Mouse (Mus musculus) yolk sac, embryonic 10.5 days (tissue): ENCODE results near the gene Supt16.

Experiments used
- DNase-seq: peaks from one replicate; pipeline ENCODE4 v3.0.0-alpha.2; 2017; ENCODE audit warnings: low spot score

Supt16 gene

DNA sequence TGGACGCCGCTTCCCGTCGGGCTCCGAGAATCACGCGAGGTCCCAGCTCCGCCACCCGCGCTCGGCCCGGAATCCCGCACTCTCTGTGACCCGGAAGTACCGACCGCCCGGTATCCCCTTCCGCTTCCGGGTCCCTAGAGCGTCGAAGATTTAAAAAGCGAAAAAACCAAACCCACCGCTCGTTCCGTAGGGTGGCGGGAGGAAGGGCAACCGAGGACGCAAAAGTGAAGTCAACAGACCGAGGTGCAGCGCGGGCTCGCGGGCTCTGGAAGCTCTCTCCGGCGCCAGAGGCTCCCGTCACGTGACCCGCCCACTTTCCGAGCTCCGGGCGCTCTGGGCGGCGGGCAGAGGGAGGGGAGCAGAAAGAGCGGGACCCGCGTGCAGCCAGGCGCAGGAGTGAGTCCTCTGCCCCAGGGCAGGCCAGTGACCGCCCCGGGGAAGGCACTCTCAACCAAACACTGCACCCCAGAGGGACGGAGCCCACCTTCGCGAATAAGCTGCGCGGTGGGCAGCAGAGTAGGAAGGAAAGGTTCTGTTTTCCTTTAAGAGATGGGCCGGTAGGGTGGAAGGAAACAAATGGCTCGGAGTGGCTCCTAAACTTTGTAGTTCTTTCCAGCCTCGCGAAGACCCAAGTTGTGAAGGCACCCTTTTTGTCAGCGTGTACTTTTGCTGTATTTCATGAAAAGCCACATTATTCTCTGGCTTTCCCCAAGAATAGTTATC lies at the start of gene Supt16:
Supt16 (minus strand) TSS at position 261 of the 723 bp plus-strand sequence.
- DNase-seq = peak; percentile 90

DNA sequence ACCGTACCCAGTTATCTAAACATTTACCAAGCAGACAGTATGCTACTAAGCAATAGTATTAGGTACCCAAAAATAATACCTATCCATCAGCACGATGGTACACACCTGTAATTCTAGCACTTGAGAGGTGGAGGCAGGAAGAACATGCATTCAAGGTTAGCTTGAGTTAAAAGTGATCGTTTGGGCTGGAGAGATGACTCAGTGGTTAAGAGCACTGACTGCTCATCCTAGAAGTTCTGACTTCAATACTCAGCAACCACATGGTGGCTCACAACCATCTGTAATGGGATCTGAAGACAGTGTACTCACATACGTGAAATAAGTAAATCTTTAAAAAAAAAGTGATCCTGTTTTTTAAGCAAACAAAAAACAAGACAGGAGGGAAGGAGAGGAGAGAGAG lies 48.9 kb upstream of the Supt16 start:
- DNase-seq = no peak

DNA sequence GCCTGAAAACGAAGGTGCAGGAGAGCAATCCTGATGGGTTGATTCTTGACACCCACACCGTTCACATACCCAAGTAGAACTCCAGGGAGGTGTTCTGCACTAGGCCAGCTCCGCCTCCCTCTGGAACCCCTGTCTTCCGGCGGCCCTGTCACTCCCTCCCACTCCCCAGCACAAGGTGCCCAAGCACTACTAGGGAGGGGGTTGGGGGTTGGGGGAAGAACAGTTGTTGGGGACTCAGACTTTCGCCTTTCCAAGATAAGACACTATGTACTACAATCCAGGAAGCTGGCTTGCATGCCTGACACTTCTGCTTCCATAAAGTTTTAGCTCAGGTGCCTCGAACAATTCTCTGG lies 47.5 kb upstream of the Supt16 start:
- no peak for DNase-seq

DNA sequence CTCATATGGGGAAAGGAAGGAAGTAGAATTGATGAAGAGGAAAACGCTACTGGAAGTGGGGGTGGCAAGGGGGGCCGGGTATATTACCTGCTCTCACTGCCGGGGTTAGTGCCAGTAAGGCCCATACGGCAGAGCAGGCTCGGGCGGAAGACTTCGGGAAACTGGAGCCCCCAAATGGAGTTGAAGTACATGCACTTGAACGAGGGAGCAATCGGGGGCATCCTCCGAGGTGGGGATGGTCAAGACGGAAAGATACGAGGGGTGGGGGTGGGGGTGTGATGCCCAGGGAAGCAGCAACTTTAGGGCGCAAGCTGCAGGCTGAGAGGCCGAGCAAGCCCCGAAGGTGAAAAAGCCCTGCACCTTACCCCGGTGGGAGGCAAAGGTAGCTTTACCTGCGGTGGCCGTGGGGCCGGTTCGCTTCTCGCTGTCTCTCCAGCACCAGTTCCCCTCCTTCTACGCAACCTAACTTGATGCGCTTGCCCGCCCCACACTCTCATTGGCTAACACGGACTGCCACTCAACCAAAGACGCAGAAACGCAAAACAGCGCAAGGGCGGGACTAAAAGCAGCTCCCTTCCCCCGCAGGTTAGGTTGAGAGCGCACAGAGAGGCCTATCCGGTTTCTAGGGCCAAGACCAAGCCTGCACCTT lies 46.9 kb upstream of the Supt16 start:
- peak; percentile 99 for DNase-seq

DNA sequence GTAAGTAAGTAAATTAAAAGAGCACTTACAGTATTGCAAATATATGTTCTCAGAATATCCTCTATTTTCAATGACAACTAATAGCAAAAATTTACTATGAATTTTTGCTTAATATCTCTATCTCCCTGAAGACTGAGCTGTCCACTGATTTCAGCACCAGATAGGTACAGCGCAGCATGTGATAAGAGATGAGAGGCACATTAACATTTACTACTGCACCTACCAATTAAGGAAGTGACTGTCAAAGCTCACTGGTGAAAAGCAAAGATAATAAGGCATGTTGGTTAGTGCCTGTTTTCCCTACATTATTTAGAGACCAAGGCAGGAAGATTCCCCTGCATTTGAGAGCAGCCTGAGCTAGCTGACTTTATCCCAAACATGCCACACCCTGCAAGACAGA lies 39.0 kb upstream of the Supt16 start:
- DNase-seq = no peak

DNA sequence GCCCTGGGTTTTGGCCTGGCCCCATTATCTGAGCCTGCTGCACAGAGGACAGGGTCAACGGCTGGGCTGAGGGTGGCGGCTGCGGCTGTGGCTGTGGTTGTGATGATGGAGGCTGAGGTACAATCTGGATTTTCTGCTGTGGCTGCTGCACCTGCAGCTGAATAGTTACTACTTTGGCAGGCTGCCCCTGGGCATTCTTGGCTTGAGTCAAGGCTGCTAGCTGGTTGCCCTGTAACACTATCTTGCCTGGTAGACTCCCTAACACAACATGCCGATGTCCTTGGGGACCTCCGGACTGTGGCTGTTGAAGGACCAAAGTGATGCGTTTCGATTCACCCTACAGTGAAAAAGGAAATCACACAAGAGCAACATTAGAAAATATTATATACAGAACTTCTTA lies 37.9 kb upstream of the Supt16 start:
- no peak for DNase-seq

DNA sequence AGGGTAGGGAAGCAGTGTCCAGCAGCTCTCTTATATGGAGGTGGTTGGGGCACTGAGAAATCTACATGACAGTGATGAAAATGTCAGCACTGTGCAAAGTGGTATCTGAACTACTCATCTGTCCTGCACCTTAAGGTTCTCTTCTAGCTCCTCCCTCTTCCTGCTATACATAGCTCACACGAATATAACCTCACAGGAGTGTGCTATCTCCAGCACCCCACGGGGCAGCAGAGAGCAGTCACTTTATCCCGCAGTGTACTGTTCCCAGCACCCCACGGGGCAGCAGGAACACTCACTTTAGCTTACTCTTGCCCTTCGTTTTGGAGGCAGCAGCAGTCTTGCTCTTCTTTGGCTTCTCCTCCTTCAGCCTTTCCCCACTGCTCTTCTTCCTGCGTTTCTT lies 35.0 kb upstream of the Supt16 start:
- no peak for DNase-seq

DNA sequence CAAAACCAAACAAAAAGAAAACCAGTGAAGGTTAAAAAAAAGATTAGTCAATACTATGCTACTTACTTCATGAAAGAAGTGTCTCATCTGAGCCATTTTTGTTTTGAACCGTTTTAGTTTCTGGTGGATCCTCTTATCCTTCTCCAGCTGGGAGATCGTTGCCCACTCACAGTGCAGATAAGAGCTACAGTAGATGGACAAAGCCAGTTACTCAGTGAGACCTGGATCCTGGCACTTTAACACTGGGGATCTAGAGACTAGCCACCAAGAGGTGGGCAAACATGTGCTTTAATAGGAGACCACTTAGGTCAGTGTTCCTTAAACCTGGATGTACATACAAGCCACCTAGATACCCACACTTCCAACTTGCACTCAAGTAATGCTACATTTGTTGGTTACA lies 28.8 kb upstream of the Supt16 start:
- DNase-seq = no peak

DNA sequence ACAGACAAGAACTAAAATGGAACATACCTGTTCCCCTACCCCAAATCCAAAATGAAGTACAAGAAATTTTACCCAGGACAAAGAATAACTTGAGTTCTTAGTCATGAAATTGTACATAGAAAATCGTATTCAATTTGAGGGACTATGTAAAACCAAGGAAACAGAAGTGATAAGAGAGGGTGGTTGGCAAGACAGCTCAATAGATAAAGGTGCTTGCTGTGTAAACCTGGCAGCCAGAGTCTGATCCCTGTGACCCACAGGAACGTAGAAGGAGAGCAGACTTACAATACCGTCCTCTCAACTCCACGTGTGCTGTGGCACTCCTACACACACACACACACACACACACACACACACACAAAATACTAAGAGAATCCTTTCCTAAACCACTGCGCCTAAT lies 20.0 kb upstream of the Supt16 start:
- DNase-seq = no peak

DNA sequence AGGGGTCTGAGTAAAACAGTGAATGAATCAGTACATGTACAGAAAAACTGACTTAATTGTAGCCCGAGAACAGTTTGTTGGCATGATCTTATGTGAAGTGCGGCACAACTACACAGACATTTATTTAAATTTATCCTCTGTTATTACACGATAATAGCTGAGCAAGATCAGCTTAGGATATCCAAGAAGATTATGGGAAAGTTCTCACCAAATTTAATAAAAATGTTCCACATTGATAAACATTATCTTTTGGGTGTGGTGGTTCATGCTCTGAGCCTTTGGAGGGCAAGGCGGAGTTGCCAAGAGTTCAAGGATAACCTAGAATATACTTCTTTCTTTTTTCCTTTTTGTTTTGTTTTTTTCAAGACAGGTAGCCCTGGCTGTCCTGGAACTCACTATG lies 2.2 kb upstream of the Supt16 start:
- DNase-seq = no peak

DNA sequence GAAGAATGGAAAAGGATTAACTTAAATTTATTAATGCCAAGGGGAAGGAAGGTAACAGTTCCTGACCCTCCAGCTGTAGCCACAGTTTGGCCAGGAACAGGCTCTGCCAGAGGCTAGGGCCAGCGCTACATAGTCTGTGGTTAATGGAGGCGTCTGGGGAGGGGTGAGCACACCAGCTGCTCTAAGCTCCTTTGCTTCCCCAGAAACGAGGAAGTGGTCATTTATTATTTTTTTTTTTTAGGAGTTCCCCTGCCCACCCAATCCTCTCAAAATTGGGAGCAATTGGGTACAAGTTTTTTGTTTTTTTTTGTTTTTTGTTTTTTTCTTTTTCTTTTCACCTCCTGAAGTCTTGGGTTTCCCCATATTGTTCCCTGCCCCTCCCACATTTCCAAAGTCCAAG lies 925 bp upstream of the Supt16 start:
- DNase-seq = no peak

DNA sequence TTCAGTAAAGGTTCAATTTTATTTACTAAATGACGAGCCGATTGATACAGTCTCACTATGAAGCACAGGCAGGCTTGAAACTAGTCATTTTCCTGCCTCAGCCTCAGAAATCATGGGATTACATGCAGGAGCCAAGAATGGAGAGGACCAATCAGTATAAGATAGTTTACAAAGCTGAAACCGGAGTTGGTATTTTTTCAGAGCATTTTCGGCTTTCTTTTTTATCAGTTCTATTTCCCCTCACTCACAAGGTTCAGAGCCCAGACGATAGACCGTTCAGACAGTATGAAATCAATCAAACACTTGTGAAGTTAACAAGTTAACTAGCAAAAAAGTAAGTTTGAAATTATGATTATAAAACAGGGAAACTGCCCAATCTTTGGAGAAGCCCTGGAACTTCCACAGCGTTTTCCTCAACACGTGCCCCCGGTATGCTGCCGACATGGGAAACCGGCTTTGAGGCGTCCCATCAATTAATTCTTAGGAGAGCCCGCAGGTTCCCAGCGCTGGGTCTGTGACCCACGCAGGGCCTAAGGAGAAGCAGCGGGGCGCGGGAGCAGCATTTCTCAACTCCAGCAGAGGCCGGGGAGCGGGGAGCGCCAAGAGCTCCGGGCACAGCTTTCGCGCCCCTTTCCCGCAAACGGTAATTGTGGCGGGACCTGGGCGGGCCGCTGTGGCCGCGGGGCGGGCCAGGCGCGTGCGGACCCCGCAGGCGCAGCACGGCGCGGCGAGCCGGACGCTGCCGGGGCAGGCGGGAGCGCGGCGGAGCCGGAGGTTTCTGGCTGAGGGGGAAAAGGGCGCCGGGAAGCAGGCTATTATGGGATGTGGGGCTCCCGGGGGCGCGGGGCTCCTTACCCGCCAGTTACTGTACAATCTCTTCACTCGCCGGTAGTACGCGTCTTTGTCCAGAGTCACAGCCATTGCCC lies 723 bp downstream of the Supt16 start:
- DNase-seq = peak; percentile 5

DNA sequence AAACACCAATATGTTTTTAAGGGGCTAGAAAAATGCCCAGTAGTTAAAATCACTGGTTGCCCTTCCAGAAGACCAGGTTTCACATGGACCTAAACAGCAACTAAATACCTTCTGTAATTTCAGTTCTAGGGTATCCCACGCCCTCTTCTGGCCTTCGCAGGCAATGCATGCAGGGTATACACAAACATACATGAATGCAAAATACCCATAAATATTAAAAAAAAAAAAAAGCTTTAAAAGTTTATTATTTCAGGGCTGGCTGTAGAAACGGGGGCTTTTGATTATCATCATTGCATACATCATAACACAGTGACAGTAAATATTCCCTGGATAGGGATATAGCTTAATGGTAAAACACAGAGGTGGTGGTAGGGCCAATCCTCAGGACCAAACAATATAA lies 1.5 kb downstream of the Supt16 start:
- peak; percentile 12 for DNase-seq

DNA sequence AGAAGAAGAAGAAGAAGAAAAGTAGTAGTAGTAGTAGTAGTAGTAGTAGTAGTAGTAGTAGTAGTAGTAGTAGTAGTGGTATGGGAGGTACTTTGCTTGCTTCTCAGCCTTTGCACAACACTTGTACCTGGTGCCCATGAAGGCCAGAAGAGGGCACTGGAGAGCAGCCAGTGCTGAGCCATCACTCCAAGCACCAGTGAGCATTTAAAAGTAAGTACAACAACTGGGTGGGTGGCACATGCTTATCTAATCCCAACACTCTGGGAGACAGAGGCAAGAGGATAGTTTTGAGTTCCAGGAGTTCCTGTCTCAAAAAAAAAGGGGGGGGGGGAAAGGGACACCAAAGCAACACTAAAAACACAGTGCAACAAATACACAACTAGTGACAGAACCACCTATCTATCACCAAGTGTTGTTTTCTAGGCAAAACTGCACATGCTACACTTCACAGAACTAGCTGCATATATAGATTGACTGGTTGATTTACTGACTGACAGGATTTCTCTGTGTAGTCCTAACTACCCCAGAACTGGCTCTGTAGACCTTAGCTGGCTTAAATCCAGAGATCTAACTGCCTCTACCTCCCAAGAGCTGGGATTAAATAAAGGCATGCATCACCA lies 6.4 kb downstream of the Supt16 start:
- DNase-seq = peak; percentile 21

DNA sequence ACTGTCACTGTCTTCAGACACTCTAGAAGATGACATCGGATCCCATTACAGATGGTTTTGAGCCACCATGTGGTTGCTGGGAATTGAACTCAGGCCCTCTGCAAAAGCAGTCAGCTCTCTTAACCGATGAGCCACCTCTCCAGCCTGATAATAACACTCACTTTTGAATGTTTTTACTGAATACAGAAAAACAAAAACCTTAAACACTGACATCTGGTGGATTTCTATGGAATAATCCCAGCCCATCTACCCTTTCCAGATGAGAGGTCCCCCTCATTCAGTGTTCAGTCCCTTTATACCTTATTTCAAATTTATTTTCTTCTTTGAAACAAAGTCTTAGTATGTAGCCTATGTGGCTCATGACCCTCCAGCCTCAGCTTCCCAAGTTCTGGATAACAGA lies 7.7 kb downstream of the Supt16 start:
- no peak for DNase-seq

DNA sequence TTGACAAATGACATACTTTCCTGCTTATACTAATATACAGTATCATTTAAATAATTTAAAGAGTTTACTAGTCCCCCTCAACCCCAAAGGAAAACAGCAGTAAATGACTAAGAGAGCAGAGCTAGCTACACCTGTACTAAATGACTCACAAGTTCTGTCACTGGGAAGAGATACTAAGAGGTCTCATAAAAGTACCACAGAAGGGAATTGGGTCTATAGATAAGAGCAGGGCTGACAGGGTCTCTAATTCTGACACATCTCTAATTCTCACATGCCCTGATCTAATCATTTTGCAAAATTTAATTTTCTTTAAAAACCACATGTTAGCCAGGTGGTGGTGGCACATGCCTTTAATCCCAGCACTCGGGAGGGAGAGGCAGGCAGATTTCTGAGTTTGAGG lies 8.4 kb downstream of the Supt16 start:
- no peak for DNase-seq

DNA sequence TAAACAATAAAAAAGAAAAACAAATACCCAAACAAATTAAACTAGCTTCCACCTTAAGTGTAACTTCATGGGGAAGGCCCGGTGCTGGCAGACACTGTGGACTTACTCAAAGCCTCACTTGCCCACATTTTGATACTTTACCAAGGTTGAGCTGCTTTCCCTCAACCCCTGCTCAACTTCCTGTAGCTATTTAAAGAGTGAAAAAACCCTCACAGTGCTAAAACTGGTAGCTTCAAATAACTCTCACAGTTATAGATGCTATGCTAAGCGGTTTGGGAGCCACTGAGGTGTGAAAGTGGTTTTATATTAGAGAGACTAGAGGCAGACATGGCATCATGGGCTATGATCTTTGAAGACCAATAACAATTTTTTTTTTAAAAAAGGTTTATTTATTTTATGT lies 30.6 kb downstream of the Supt16 start:
- no peak for DNase-seq

DNA sequence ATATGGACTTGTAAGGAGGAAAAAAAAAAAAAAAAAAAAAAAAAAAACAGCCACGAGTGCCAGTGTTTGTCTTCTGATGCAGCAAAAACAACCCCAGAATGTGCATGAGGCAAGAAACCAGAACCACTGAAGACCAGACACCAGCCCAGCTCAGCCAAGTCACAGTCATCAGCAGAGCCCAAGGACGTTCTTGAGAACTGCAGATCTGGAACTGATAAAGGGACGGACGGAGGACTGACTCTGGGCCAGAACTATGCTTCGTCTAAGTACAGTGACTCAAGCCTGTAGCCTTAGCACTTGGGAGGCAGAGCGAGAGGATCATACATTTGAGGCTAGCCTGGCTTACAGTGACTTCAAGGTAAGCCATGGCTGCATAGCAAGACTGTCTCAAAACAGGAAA lies 36.3 kb downstream of the Supt16 start:
- DNase-seq = no peak

DNA sequence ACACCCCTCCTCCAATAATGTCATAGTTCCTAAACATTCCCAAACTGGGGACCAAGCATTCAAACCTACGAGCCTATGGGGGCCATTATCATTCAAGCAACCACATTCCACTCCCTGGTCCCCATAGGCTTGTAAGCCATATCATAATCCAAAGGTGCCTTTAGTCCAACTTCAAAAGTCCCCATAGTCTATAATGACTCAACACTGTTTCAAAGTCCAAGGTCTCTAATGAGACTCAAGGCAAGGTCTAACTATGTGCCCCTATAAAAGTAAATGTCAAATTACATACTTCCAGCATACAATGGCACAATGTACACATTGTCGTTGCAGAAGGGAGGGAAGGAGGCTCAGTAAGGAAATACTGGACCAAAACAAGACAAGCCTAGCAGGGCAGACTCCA lies 42.2 kb downstream of the Supt16 start:
- DNase-seq = no peak

DNA sequence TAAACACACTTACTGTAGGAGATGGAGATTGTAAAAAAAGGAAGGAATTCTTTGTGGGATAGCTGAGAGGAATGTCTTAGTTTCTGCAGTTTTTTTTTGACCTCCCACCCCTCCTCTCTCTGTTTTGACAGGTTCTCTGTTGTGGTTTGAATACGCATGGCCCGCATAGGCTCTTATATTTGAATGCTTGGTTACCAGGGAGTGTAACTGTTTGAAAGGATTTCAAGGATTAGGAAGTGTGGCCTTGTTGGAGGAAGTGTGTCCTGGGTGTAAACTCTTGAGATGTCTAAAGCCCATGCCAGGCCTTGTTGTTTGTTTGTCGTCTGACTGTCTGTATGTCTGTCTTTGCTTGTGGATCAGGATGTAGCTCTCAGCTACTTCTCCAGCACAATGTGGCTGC lies 44.6 kb downstream of the Supt16 start:
- DNase-seq = no peak

DNA sequence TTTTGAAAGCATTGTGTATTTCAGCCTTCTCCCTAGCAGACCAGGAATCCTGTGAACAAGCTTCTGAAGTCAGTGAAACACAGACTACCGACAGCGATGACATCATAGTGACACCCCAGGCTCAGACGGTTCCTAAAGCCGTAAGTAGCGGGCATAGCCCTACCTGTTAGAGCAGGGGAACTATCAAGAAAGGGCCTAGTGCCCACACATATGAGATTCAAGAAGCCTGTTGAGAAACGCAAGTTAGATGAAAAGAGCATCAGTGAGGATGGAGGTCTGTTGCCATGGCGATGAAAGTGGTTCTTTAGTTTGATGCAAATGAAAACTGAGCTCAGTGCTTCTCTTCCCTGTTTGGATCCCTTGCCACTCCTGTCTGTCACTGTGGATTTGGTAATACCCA lies 45.0 kb downstream of the Supt16 start:
- DNase-seq = no peak

DNA sequence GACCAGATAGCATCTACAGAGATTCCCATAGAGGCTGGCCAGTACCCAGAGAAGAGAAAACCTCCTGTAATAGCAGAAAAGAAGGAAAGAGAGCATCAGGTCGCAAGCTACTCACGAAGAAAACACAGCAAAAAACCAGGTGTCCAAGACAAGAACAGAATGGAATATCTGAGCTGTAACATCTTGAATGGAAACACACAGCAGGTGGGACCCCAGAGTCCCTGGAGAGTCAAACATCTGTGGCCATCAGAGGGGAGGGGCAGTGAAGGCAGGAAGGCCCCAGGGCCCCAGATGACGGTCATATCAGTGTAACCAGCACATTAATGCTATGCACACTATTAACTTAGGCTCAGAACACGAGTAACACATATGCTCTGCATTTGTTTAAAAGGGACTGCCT lies 47.3 kb downstream of the Supt16 start:
- no peak for DNase-seq

DNA sequence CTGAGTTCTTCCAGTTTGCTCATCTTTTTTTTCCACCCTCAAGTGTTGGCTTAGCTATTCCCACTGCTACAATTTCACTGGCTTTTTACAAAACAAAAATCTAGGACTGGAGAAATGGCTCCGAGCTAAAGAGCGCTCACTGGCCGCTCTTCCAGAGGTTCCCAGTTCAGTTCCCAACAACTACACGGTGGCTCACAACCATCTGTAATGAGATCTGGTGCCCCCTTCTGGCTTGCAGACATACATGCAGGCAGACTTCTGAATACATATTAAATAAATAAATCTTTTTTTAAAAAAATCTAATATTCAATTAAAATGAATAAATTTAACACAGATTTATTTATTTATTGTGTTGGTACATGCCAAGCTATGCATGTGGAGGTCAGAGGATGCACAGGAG lies 50.7 kb downstream of the Supt16 start:
- DNase-seq = no peak
